Mouse (Mus musculus): ENCODE results near the gene Wdr26. TPM values are rescaled to one million over a fixed set of nuclear protein-coding genes. Genes with fewer than 3 reads are reported as not detected.

Gene Wdr26
- total RNA-seq, 2 experiments from 2014 or later, result 109 to 116 TPM

DNA sequence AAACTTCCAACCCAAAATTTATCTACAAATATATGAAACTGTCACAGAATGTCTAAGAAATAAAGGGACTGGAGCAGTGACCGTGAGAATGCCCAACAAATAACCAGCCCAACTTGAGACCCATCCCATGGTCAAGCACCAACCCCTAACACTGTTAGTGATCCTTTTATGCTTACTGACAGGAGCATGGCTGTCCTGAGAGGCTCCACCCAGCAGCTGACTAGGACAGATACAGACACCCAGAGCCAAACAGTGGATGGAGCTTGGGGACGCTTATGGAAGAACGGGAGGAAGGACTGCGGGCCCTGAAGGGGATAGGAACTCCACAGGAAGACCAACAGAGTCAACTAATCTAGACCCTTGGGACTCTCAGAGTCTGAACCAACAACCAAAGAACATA, 22.9 kb downstream of the Wdr26 start:
- DNase-seq (ENCODE audit: extremely low spot score in 1 of 2, low spot score in 1 of 2), result no peak

DNA sequence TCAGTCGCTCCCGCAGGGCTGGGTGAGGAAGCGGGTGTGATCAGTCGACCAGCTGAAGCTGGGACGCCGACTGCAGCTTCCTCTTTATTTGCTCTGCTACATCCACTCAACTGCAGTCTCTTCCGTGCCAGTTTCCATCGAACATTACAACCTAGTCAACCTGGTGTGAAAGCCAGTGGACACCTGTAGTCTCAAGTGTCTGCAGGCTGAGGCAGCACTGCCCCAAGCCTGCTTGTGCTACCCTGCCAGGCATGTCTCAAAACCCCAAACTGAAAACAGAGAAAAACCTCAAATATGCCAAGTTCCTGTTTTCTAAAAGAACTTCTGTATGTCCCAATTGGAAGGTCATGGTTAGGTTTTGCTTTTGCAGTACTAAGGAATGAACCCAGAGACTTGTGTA, 41.6 kb downstream of the Wdr26 start:
- no peak for DNase-seq (ENCODE audit: extremely low spot score in 1 of 2, low spot score in 1 of 2)

DNA sequence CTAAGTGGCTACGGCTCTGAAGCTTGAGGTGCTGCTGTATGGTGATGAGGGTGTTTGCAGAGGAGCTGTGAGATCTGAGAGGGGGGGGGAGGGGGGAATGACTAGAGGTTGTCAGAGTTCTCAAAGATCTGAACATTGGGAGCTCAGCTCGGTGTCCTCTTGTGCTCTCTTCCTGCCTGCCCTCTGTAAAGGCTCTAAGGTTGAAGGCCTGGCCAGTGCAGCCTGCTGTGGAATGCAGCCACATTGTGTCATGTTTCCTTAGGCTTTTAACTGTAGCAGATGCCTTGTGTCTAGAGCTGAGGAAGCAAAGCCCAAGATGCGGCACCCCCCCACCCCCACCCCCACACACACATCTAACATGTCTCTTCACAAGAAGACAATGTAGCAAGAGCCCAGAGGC, 43.4 kb downstream of the Wdr26 start:
- DNase-seq (ENCODE audit: extremely low spot score in 1 of 2, low spot score in 1 of 2), result no peak

DNA sequence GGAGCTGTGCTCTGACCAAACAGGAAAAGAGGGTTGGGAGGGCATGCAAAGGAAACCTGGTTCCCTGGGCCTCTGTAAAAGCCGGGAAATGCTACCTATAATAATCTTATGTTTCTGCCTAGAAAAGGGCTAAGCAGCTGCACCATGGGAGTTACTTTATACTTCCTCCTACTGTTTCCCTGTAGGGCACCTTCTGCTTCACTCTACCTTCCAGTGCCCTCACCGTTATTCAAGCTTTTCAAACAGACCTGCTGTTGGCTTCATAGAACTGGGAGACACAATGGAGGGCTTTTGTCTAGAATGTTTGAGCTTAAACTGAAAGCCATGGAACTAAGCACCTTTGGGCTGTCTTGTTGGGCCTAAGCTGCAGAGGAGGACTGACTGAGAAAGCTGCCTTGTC, 44.0 kb downstream of the Wdr26 start:
- no peak for DNase-seq (ENCODE audit: extremely low spot score in 1 of 2, low spot score in 1 of 2)

DNA sequence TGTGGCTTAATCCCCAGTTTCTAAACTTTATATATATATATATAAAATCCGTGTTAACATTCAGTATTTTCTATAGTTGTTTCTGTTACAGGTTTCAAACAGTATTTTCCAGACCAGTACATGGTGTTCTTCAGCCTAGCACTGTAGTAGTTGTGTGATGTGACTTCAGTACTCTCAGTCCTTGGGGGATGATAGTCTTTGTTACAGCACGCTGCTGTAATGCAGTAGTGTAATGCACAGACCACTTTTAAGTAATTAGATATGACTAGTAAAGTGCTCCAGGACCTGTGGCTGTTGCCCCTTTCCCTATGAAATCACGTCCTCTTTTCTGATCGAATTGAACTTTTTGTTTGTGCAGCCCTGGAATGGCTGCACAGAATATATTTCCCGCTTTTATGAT, 60.3 kb downstream of the Wdr26 start:
- DNase-seq (ENCODE audit: extremely low spot score in 1 of 2, low spot score in 1 of 2), result no peak

DNA sequence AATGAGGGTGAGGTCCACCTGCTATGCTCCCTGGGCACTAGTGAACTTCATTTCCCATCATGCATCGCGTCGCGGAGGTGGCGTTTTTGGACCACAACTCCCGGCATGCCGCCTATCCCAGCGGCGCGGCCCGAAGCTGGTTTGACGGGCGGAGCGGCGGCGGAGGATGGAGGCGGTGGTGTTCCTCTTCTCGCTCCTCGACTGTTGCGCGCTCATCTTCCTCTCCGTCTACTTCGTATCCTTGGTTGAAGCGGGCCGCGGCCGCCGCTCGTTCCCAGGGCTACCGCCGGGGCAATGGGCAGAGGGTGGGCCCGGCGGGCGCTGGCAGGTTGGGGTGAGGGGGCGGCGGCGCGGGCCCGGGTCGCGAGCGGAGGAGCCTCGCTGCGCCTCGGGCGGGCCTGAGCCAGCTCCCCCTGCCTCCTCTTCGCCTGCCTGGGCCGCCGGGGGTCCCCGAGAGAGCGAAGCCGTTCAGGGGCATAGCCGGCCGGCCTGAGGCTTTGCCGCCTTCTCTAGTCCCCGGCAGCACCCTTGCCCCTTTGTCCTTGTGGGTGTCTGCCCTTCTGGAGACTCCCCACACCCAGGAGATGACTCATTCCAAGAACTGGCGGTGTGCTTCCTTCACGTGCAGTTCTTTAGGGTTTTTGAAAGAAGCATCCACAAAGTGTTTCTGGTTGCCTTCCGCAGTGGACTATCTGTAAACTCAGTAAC, 60.8 kb downstream of the Wdr26 start:
- DNase-seq (ENCODE audit: extremely low spot score in 1 of 2, low spot score in 1 of 2), result peak; percentile 84 to 96

DNA sequence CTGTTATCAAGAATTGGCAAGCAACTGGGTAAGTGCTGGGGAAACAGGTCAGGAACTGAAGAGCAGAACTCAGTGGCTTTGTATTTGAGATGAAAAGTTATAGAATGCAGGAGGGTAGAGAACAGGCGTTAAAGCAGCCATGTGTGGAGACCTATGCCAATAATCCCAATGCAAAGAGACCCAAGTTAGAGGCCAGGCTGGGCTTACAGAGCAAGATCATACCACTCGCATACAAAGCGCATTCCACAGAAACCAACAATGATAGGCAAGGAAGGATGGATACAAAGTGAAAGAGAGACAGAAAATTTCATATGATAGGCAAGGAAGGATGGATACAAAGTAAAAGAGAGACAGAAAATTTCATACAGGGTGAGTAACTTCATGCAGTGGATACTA, 61.4 kb downstream of the Wdr26 start:
- no peak for DNase-seq (ENCODE audit: extremely low spot score in 1 of 2, low spot score in 1 of 2)

DNA sequence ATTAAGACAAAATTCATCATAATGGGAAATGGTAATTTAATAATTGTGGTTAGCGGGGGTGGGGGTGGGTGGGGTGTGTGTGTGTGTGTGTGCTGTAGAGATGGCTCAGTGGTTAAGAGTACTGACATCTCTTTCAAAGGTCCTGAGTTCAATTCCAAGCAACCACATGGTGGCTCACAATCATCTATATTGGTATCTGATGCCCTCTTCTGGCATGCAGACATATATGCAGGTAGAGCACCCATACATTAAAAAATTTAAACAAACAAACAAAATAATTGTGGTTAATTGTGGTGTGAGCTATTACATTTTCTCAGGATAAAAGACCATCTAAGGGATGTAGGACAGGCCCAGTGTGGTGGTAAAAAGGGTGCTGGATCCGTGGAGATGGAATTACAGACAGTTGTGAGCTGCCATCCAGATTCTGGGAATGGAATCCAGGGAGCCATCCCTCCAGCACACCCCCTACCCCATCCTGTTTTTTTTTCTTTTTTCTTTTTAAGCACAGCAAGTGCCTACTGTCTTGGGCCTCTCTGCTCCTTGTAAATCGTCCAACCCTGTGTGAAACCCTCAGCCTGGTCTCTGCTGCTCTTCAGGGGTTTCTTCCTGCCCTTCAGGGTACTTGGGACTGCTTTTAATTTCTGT, 62.3 kb downstream of the Wdr26 start:
- no peak for DNase-seq (ENCODE audit: extremely low spot score in 1 of 2, low spot score in 1 of 2)

DNA sequence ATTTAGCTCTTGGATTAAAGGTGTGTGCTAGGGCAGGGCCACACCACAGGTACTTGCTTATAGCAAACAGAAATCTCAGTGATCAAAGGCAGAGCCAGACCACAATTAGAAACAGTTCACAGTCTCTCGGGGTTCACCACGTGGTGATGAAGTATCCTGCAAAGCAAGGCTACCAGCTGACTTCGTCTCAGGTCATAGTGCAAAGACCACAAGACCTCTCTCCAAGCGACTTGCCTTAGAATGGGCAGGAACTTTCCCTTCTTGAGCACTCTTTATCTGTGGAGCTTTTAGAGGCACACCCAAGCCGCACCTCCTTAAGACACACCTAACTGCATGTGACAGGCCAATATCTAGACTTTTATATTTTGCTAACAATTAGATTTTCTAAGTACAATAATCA, 63.3 kb downstream of the Wdr26 start:
- DNase-seq (ENCODE audit: extremely low spot score in 1 of 2, low spot score in 1 of 2), result no peak

DNA sequence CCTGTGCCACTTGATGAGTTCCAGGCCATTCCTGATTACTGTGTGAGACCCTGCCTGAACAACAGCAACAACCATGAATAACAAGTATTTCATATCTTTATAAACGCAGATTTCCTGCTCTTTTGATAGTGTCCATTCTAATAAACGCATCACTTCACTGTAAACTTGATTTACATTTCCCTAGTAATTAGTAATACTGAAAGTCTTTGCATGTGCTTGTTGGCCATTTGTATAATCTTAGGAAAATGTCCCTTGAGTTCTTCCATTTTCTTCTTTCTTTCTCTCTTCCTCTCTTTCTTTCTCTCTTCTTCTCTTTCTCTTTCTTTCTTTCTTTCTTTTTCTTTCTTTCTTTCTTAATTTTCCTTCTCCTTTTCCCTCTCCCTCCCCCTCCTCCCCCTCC, 65.6 kb downstream of the Wdr26 start:
- DNase-seq (ENCODE audit: extremely low spot score in 1 of 2, low spot score in 1 of 2), result no peak

DNA sequence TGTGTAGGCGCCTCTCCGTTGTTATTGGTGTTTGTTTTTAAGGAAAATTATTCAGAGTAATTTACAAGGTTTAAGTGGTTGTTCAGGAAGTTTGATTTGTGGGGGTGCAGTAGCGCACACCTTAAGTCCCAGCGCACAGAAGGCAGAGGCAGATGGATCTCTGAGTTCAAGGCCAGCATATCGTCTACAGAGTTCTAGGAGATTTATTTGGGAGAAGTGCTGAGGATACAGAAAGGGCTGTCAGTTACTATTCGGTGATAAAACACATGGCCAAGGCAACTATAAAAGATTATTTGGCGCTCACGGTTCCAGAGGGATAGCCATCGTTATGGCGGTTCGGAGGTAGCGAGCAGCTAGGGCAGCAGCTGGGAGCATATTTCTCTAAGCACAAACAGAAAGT, 66.8 kb downstream of the Wdr26 start:
- no peak for DNase-seq (ENCODE audit: extremely low spot score in 1 of 2, low spot score in 1 of 2)

DNA sequence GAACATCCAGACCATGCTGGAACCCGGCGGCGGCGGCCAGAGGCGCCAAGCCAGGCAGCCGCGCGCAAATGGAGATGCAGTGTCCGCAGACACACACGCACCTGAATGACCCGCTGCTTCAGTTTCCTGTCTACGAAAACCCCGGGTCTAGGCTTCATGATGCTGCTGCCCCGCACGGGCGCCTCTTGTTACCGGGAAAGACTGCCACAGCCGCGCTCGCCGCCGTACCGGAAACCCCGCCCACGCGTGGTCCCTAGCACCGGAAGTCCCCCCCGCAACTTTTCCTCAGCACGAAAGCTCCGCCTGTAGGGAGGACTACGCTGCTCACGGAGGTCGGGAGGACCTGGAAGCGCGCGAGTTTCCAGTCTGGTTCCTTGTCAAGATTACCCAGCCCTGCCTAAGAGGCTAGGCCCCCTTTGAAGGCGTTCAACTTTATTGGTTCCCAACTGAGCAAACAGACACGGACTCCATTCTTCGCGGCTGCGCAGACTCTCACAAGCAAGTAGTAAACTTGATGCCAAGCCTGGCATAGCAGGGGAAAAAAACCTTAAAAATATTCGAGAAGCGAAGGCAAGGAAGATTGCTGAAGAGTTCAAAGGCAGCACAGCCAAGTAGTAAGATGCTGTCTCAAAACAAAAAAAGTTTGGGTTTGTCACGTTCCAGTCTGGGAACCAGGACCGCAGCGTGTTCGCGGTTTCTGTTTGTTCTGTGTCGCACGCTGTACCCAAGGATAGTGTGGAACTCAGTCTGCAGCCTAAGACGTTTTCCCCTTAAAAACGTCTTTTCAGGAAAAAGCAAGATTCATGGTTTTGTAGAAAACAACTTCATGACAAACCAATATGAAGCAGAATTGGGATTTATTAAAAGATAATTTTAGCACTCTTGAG, 67.6 kb downstream of the Wdr26 start, which contains the start of the genes Nvl and Cnih4:
TSS of gene Nvl (minus strand) at position 255 of the 887 bp plus-strand sequence.
TSS of gene Cnih4 (plus strand) at position 744 of the 887 bp plus-strand sequence.
- peak; percentile 92 to 97 for DNase-seq (ENCODE audit: extremely low spot score in 1 of 2, low spot score in 1 of 2)

DNA sequence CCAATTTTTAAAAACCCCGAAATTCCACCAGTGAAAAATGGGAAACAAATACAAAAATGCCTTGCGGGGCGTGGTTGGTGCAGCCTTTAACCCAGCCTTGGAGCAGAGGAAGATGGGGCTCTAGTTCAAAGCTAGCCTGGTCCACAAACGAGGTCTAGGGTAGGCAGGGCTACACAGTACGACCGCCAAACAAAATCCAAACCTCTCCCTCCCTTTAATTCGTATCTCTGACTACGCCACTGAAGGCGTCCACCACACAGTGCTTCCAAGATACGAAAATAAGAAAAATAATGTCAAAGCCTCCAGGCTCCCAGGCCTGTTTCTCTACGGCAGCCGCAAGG, 68.2 kb downstream of the Wdr26 start:
- DNase-seq (ENCODE audit: extremely low spot score in 1 of 2, low spot score in 1 of 2), result no peak

DNA sequence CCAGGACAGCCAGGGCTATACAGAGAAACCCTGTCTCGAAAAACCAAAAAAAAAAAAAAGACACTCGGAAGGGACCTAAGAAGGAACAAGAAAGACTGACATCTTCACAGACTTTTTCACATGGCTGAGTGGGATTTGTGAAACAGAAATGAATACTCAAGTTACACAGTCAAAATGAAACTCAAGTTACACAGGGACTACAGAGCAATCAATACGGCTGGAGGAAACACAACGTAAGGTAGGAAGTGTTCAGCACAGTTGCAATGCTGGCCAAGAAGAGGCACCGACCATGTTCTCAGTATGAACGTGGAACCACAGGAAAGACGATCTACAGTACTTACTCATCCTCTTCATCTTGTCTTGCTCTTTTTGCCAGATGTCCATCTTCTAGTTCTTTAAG, 73.1 kb downstream of the Wdr26 start:
- DNase-seq (ENCODE audit: extremely low spot score in 1 of 2, low spot score in 1 of 2), result no peak

DNA sequence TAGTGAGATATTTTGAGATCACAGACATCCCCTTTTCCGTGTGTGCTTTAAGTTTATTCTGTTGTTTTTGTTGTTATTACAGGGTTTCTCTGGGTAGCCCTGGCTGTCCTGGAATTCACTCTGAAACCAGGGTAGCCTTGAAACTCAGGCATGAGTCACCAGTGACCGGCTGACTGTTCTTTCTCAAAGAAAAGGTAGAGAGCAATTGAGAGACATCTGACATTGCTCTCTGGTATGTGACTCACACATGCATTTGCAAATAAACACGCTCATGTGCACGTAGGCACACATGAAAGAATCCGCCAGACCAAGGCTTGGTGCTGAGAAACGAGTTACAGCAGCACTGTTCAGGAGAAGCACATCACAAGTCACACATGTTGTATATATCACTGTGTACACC, 79.9 kb downstream of the Wdr26 start:
- DNase-seq (ENCODE audit: extremely low spot score in 1 of 2, low spot score in 1 of 2), result no peak

DNA sequence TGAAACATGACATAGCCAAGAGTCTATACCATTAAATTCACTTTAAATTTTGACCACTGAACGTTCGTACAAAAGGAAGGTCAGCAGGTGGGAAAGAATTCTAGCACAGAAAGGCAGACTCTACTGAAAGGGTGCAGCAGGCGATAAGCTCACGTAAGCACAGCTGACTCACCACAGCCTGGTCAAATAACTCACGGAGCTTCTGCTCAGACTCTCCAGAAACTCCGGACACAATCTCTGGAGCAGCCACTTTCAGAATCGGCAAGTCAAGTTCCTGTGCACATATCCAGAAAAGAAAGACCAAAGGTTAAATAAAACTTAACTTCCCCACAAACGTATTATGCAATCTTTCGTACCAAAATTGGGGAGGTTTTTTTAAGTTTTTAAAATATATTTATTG, 85.0 kb downstream of the Wdr26 start:
- no peak for DNase-seq (ENCODE audit: extremely low spot score in 1 of 2, low spot score in 1 of 2)

DNA sequence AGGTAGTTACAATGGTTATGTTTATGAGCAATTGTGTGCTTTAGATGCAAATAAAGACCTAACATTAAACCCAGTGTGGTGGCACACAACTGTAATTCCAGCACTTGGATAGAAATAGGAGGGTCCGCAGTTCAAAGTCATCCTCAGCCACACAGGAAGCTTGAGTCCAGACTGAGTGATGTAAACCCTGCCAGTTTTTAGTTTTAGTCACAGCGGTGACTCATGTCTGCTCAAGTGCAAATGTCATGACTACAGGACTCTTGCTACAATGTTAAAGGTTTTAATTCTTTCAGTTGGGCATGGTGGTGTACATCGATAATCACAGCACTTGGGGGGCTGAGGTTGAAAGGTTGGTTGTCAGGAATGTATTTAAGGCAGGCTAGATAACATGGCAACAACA, 85.9 kb downstream of the Wdr26 start:
- no peak for DNase-seq (ENCODE audit: extremely low spot score in 1 of 2, low spot score in 1 of 2)

DNA sequence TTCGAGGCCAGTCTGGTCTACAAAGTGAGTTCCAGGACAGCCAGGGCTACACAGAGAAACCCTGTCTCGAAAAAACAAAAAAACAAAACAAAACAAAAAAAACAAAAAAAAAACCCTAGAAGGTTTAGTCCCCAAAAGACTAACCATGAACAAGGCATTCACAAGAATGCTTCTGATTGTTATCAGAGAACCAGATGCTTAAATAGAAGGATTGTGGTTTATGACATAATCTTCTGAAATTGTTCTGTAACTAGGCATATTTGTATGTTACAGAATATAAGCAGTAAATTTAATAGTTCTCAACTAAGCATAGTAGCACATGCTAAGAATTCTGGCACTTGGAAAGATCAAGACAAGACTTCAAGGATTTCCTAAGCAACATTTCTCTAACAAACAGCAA, 87.7 kb downstream of the Wdr26 start:
- DNase-seq (ENCODE audit: extremely low spot score in 1 of 2, low spot score in 1 of 2), result no peak

All from layer of hippocampus, postnatal 25 days (tissue).